Mouse (Mus musculus) hindbrain, embryonic 13.5 days (tissue): ENCODE measurements around the gene Phxr2. TPM values are rescaled to one million over a fixed set of nuclear protein-coding genes. Genes with fewer than 3 reads are reported as not detected.

Experiments
- ATAC-seq: fragments of 200-750 bp; cut with Nextera tagmentation; 2 replicates; pipeline ENCODE4 v1.8.0; 2017; ENCODE audit warnings: moderate TSS enrichment; ENCODE audit not compliant: low FRiP score
- H3K27ac ChIP-seq: fragments of 300-500 bp; sonication (generic); 2 replicates; pipeline ENCODE4 v1.5.1; 2015; ENCODE audit warnings: inconsistent platforms, mild to moderate bottlenecking, moderate library complexity
- H3K27me3 ChIP-seq: fragments of 300-500 bp; sonication (generic); 2 replicates; pipeline ENCODE4 v1.6.1; 2015; ENCODE audit warnings: mild to moderate bottlenecking, inconsistent platforms
- H3K36me3 ChIP-seq: fragments of 300-500 bp; sonication (generic); 2 replicates; pipeline ENCODE4 v1.6.1; 2015; ENCODE audit warnings: mild to moderate bottlenecking, inconsistent platforms
- H3K4me1 ChIP-seq: fragments of 300-500 bp; sonication (generic); replicated peaks from 2 replicates; pipeline ENCODE4 v1.6.1; 2015; ENCODE audit warnings: inconsistent platforms
- H3K4me2 ChIP-seq: fragments of 300-500 bp; sonication (generic); 2 replicates; pipeline ENCODE4 v1.6.1; 2015; ENCODE audit warnings: inconsistent platforms, mild to moderate bottlenecking, moderate library complexity
- H3K4me3 ChIP-seq: fragments of 300-500 bp; sonication (generic); 2 replicates; pipeline ENCODE4 v1.5.1; 2015; ENCODE audit warnings: mild to moderate bottlenecking, inconsistent platforms
- H3K9ac ChIP-seq: fragments of 300-500 bp; sonication (generic); 2 replicates; pipeline ENCODE4 v1.6.1; 2015; ENCODE audit warnings: mild to moderate bottlenecking, inconsistent platforms
- H3K9me3 ChIP-seq: fragments of 300-500 bp; sonication (generic); 2 replicates; pipeline ENCODE4 v1.6.1; 2016; ENCODE audit warnings: inconsistent platforms
- WGBS: fragments of 180-500 bp; shearing (Covaris S2); methylation state at CpG from one replicate; pipeline ENCODE4 v1.1.7; 2015; 5-methylcytosine and 5-hydroxymethylcytosine counted together
- polyA plus RNA-seq: library from polyadenylated mRNA; unstranded; fragments of >200 nt; fragmentation: Nextera tagmentation; extraction: Ambion mirVana; gene quantifications from 2 replicates; pipeline ENCODE4 v1.2.1, GENCODE M21; 2015

Phxr2 gene
- polyA plus RNA-seq, 1 experiment from 2014 or later, result not detected

DNA sequence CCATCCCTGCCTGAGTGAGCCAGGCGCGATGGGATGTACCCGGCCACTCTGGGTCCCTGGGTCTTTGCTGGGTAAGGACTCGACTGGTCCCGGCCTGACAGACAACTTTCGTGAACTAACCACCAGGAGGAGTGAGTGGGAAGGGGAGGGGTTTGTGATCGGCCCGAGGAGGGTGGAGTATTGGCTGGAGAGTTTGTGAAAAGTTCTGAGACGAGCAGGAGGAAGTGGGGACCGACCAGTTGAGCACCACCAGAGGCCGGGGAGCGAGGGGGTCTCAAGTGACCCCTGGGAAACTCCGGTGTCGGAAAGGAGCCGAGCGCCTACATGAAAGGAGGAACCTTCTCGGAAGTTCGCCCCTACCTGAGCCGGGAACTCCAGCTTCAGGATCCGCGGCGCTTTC lies 18.2 kb downstream of the Phxr2 start, which contains the start of gene Galnt4:
Galnt4 (plus strand) TSS at position 196 of the 400 bp plus-strand sequence.
- Histone ChIP-seq H3K27ac (peak within 1 kb of the TSS; percentile 94), H3K4me3 (peak within 1 kb of the TSS; percentile 92), H3K9me3 (no peaks in the 10 kb centered on the region), H3K4me2 (peak within 1 kb of the TSS; percentile 94), H3K36me3 (peaks cover 23% of the 10 kb centered on the region), H3K4me1 (peaks cover 48% of the 10 kb centered on the region), H3K9ac (peak within 1 kb of the TSS; percentile 93), H3K27me3 (no peaks in the 10 kb centered on the region)
- under 1% methylated on average over 22 of the region's 22 CpGs for WGBS
- ATAC-seq, result peak; percentile 76

DNA sequence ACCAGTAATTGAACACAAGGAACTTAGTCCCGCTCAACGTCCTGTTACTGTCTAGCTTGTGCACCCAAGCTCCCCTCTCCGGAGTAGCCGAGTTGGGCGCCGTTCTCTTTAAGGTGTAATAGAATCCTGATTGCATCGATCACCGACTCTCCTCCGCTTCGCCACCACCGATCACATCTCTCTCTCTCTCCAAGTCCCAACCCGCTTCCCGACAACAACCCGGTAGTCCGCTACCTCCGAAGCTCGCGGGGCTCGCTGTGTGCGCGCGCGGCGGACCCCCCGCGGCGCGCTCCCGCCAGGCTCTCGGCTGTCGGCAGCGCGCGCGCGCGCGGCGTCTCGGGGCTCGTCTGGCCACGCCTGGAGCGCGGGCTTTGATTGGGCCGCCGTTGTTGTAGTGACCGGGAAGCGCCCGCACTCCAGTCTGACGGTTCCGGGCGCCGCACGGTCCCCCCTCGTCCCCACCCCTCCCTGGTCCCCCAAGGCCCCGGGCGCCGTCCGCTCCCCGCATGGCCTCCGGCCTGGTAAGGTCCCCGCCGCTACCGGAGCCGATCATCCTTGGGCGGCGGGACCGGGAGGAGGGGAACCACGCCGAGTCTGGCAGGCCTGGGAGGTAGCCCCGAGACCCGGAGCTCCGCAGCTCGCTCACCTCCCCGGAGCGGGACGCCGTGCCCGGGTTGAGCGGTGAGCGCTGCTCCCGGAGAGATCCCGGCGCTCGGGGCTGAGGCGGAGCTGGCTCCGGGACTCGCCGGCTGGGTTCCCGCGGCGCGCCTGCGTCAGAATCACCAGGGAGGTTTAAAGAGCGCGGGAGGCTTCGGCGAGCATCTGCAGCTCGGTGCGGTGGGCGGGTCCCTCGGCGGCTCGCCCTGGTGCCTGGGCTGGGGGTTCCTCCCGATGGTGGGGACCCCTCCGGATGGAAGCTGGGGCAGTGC lies 19.2 kb downstream of the Phxr2 start, which contains the start of gene Poc1b:
Poc1b (plus strand) TSS at position 334 of the 929 bp plus-strand sequence.
- H3K4me3 ChIP-seq, result peak within 1 kb of the TSS; percentile 92
- peak; percentile 97 for ATAC-seq
- no peaks in the 10 kb centered on the region for H3K27me3 ChIP-seq
- H3K9ac ChIP-seq, result peak within 1 kb of the TSS; percentile 93
- H3K9me3 ChIP-seq, result no peaks in the 10 kb centered on the region
- peaks cover 23% of the 10 kb centered on the region for H3K36me3 ChIP-seq
- H3K27ac ChIP-seq, result peak within 1 kb of the TSS; percentile 94
- H3K4me2 ChIP-seq, result peak within 1 kb of the TSS; percentile 94
- WGBS, result under 1% methylated on average over 105 of the region's 106 CpGs
- H3K4me1 ChIP-seq, result peaks cover 44% of the 10 kb centered on the region

GRCm38 (mm10) chr10:99106311-99106702 lies 19.8 kb downstream of the Phxr2 start:
- 0 out of 2 replicates have a peak, but pooled peaks have one; percentile 1 for ATAC-seq
- peak overlapping the region; percentile 92 for H3K4me3 ChIP-seq
- 32% methylated on average over 8 of the region's 8 CpGs for WGBS
- H3K36me3 ChIP-seq, result peaks cover 23% of the 10 kb centered on the region
- peak overlapping the region; percentile 93 for H3K9ac ChIP-seq
- H3K4me2 ChIP-seq, result peak overlapping the region; percentile 94
- peaks cover 40% of the 10 kb centered on the region for H3K4me1 ChIP-seq
- no peaks in the 10 kb centered on the region for H3K27me3 ChIP-seq
- H3K27ac ChIP-seq, result no peak overlapping the region
- no peaks in the 10 kb centered on the region for H3K9me3 ChIP-seq

GRCm38 (mm10) chr10:99105522-99105921 lies 20.6 kb downstream of the Phxr2 start:
- no peaks in the 10 kb centered on the region for H3K9me3 ChIP-seq
- WGBS, result 93% methylated on average over 3 of the region's 3 CpGs

DNA sequence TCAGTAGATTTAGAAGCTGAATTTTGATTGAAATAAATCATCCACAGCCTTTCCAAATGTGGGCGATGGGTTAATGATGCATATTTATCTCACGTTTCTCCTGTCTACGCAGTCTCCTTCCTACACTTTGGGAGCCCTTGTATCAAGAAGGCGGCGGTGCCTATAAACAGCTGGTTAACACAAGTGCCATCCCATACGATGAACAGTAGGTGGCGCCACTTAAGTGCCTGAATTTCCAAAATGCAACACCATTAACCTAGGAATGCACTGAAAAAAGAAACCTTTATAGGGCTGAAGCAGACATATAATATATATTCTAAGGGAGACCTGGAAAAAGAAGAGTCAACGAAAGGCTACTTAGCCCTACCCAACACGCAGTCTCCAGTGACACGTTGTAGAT lies 28.8 kb downstream of the Phxr2 start:
- H3K4me3 ChIP-seq, result no peak overlapping the region
- H3K27me3 ChIP-seq, result no peaks in the 10 kb centered on the region
- no peaks in the 10 kb centered on the region for H3K36me3 ChIP-seq
- ATAC-seq, result no peak
- WGBS, result 75% methylated on average over 10 of the region's 10 CpGs
- no peak overlapping the region for H3K27ac ChIP-seq
- H3K4me1 ChIP-seq, result no peaks in the 10 kb centered on the region
- no peak overlapping the region for H3K9ac ChIP-seq
- no peak overlapping the region for H3K4me2 ChIP-seq
- no peaks in the 10 kb centered on the region for H3K9me3 ChIP-seq

More at GRCm38 (mm10) chr10:99105522-99105921, 20.6 kb downstream of the Phxr2 start:
- Histone ChIP-seq H3K27me3 (no peaks in the 10 kb centered on the region), H3K9ac (no peak overlapping the region), H3K4me3 (no peak overlapping the region), H3K4me2 (peak overlapping the region; percentile 94; the same call in 1 of the 2 replicates), H3K36me3 (peaks cover 16% of the 10 kb centered on the region), H3K27ac (no peak overlapping the region), H3K4me1 (peaks cover 33% of the 10 kb centered on the region)
- ATAC-seq, result no peak

DNA sequence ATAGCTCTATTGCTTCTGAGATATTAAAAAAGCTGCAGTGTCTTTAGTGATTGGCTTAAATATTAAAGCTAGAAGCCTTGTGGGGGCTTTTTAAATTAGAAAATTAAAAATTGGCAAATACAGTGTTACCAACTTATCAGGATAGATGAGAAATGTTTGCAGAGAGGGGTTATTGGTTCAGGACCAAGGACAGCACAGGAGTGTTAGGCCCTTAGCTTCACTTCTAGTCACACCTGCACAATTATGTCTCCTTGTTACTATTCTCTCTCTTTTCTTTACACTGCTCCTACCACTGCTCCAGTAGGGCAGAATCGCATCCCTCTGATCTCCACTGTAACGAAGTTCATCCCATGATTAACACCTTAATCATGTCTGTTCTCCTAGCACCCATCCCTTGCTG lies 31.0 kb downstream of the Phxr2 start:
- Histone ChIP-seq H3K4me3 (no peak overlapping the region), H3K36me3 (no peaks in the 10 kb centered on the region), H3K9me3 (no peaks in the 10 kb centered on the region), H3K4me2 (no peak overlapping the region), H3K27me3 (no peaks in the 10 kb centered on the region), H3K9ac (no peak overlapping the region), H3K4me1 (no peaks in the 10 kb centered on the region), H3K27ac (no peak overlapping the region)
- 83% methylated on average over 2 of the region's 2 CpGs for WGBS
- no peak for ATAC-seq

DNA sequence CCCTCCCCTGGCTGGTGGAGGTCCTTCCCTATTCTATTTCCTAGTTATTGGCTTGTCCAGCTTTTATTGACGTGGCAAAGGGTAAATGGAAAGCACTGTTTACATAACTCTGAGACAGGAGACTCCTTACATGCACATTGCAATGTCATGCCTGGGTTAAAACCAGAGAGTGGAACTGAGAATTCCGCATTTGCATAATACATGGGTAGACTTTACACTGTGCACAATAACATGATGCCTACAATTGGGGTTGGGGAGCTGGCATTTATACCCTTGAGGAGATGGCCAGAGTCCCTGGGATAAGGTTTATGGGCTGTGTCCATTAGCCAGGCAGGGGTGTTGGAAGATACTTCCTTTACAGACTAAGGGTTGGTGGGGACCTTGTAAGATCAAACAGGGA lies 32.8 kb downstream of the Phxr2 start:
- 82% methylated on average over 2 of the region's 2 CpGs for WGBS
- no peaks in the 10 kb centered on the region for H3K9me3 ChIP-seq
- H3K4me2 ChIP-seq, result no peak overlapping the region
- no peaks in the 10 kb centered on the region for H3K4me1 ChIP-seq
- H3K4me3 ChIP-seq, result no peak overlapping the region
- H3K27ac ChIP-seq, result no peak overlapping the region
- ATAC-seq, result no peak
- H3K27me3 ChIP-seq, result no peaks in the 10 kb centered on the region
- no peak overlapping the region for H3K9ac ChIP-seq
- H3K36me3 ChIP-seq, result no peaks in the 10 kb centered on the region

- no peaks in the 10 kb centered on the region for H3K27me3 ChIP-seq
- H3K27ac ChIP-seq, result no peak overlapping the region
- no peaks in the 10 kb centered on the region for H3K9me3 ChIP-seq
- no peaks in the 10 kb centered on the region for H3K36me3 ChIP-seq
- no peaks in the 10 kb centered on the region for H3K4me1 ChIP-seq
- H3K4me2 ChIP-seq, result no peak overlapping the region
- no peak for ATAC-seq
- no peak overlapping the region for H3K9ac ChIP-seq
- WGBS, result 87% methylated on average over 6 of the region's 6 CpGs
- H3K4me3 ChIP-seq, result no peak overlapping the region
Measured at GRCm38 (mm10) chr10:99089906-99090305, 36.2 kb downstream of the Phxr2 start.

GRCm38 (mm10) chr10:99086029-99086428 lies 40.1 kb downstream of the Phxr2 start:
- 71% methylated on average over 6 of the region's 6 CpGs for WGBS
- no peak for ATAC-seq
- H3K4me1 ChIP-seq, result no peaks in the 10 kb centered on the region
- no peaks in the 10 kb centered on the region for H3K36me3 ChIP-seq
- H3K9ac ChIP-seq, result no peak overlapping the region
- no peak overlapping the region for H3K4me3 ChIP-seq
- H3K9me3 ChIP-seq, result no peaks in the 10 kb centered on the region
- H3K27me3 ChIP-seq, result no peaks in the 10 kb centered on the region
- H3K27ac ChIP-seq, result no peak overlapping the region
- H3K4me2 ChIP-seq, result no peak overlapping the region

DNA sequence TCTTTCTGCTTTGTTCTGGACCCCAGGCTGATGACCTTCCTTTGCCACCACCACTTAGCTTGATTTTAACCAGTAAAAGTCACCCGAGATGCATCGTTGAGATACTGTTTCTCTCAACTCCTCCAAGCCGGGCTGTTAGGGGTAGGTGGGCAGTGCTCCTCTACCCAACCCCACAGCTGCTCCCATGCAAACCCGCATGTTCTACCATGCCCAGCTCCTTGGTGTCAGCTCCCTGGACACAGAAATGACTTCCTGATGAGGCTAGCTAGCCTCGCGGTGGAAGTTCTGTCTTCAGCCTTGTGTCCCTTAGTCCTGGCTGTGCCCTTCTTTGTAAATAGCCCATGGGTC lies 40.9 kb downstream of the Phxr2 start:
- Histone ChIP-seq H3K9ac (no peak overlapping the region), H3K36me3 (no peaks in the 10 kb centered on the region), H3K4me2 (no peak overlapping the region), H3K4me3 (no peak overlapping the region), H3K27me3 (no peaks in the 10 kb centered on the region), H3K4me1 (no peaks in the 10 kb centered on the region), H3K27ac (no peak overlapping the region), H3K9me3 (no peaks in the 10 kb centered on the region)
- 67% methylated on average over 6 of the region's 6 CpGs for WGBS
- ATAC-seq, result peak; percentile 59

DNA sequence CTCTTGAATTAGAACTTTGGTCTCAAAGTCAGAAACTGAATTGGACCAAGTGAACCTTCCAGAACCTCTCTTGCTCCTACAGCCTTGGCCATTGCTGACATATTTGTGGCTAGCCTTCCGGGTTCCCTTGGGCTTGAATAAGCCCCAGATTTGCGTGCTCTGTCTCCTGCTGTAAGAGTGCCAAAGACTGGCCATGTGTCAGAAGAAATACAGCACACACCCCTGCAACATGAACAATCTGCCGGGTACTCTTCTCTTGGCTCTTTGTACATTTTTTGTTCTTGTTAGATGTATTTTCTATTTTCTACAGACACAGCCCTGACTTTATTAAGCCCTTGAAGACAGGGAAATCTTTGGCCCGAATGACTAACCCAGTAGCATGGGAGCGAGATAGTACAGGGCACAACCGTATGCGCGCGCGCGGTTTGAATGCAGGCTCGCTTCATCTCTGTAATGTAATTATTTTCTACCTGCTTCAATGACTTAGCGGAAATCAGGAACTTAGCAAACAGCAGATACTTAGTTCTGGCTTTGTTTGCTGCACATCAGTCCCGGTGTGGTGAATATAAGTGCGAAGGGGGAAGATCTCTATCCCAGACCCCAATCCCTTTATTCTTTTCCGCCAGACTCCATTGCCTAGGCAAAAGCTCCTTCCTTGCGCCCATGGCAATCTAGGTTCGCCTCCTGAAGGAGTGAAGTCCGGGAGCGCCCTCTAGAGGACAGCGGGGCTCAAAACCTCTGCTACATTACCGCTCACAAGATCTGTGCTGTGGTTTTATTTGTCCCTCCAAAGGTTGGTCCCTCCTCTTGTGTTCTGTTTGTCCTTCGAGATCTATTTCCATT lies 41.5 kb downstream of the Phxr2 start:
- 49% methylated on average over 23 of the region's 23 CpGs for WGBS
- peak; percentile 84 for ATAC-seq
- H3K4me3 ChIP-seq, result no peak overlapping the region
- no peaks in the 10 kb centered on the region for H3K4me1 ChIP-seq
- no peak overlapping the region for H3K27ac ChIP-seq
- no peaks in the 10 kb centered on the region for H3K9me3 ChIP-seq
- H3K27me3 ChIP-seq, result no peaks in the 10 kb centered on the region
- H3K36me3 ChIP-seq, result no peaks in the 10 kb centered on the region
- no peak overlapping the region for H3K4me2 ChIP-seq
- H3K9ac ChIP-seq, result no peak overlapping the region

GRCm38 (mm10) chr10:99083431-99084003 lies 42.6 kb downstream of the Phxr2 start:
- Histone ChIP-seq H3K27me3 (no peaks in the 10 kb centered on the region), H3K4me3 (no peak overlapping the region), H3K36me3 (no peaks in the 10 kb centered on the region), H3K9me3 (no peaks in the 10 kb centered on the region), H3K27ac (no peak overlapping the region), H3K4me2 (no peak overlapping the region), H3K9ac (no peak overlapping the region), H3K4me1 (no peaks in the 10 kb centered on the region)
- ATAC-seq, result no peak
- WGBS, result 89% methylated on average over 14 of the region's 14 CpGs
